Mouse (Mus musculus): Measurements from ENCODE around the gene Naglu. TPM values are rescaled to one million over a fixed set of nuclear protein-coding genes. Genes with fewer than 3 reads are reported as not detected.

Naglu gene
- polyA plus RNA-seq, 1 experiment from 2014 or later = 16.6 TPM

Small RNAs within 50 kb of the gene (microRNA-seq; reads per million reads assigned to microRNA genes)
- gene Mir6928 (ENCODE audit: borderline number of aligned reads) = 0.52 reads per million

Other genes with a start within 250 kb of the Naglu start
- gene Stat5b, start 219.3 kb upstream of the Naglu start, polyA plus RNA-seq (2015; fragmentation: Nextera tagmentation; extraction: Ambion mirVana) = 24.9 and 25.3 TPM in 2 replicates
- gene Stat5a, start 210.7 kb upstream of the Naglu start, polyA plus RNA-seq (2015; fragmentation: Nextera tagmentation; extraction: Ambion mirVana) = 9.7 and 10.4 TPM in 2 replicates
- 75.6 and 79.3 TPM in 2 replicates for gene Stat3, start 130.5 kb upstream of the Naglu start, polyA plus RNA-seq (2015; fragmentation: Nextera tagmentation; extraction: Ambion mirVana)
- gene Cavin1, start 99.1 kb upstream of the Naglu start, polyA plus RNA-seq (2015; fragmentation: Nextera tagmentation; extraction: Ambion mirVana) = 330 and 343 TPM in 2 replicates
- 36.8 and 40.3 TPM in 2 replicates for gene Atp6v0a1, start 60.6 kb upstream of the Naglu start, polyA plus RNA-seq (2015; fragmentation: Nextera tagmentation; extraction: Ambion mirVana)
- gene Hsd17b1, start 8.4 kb downstream of the Naglu start, polyA plus RNA-seq (2015; fragmentation: Nextera tagmentation; extraction: Ambion mirVana) = 0.24 and 0.25 TPM in 2 replicates
- gene Coasy, start 12.6 kb downstream of the Naglu start, polyA plus RNA-seq (2015; fragmentation: Nextera tagmentation; extraction: Ambion mirVana) = 43.2 and 44.9 TPM in 2 replicates
- 50.3 and 52.0 TPM in 2 replicates for gene Mlx, start 17.3 kb downstream of the Naglu start, polyA plus RNA-seq (2015; fragmentation: Nextera tagmentation; extraction: Ambion mirVana)
- gene Psmc3ip, start 25.4 kb downstream of the Naglu start, polyA plus RNA-seq (2015; fragmentation: Nextera tagmentation; extraction: Ambion mirVana) = 32.0 and 33.6 TPM in 2 replicates
- 25.3 and 26.7 TPM in 2 replicates for gene Retreg3, start 49.9 kb downstream of the Naglu start, polyA plus RNA-seq (2015; fragmentation: Nextera tagmentation; extraction: Ambion mirVana)
- gene Tubg1, start 49.9 kb downstream of the Naglu start, polyA plus RNA-seq (2015; fragmentation: Nextera tagmentation; extraction: Ambion mirVana) = 69.7 and 73.4 TPM in 2 replicates
- gene Tubg2, start 85.9 kb downstream of the Naglu start, polyA plus RNA-seq (2015; fragmentation: Nextera tagmentation; extraction: Ambion mirVana) = 11.1 and 11.9 TPM in 2 replicates
- 2.0 and 2.2 TPM in 2 replicates for gene Cntnap1, start 100.5 kb downstream of the Naglu start, polyA plus RNA-seq (2015; fragmentation: Nextera tagmentation; extraction: Ambion mirVana)
- 27.2 and 28.7 TPM in 2 replicates for gene Plekhh3, start 101.3 kb downstream of the Naglu start, polyA plus RNA-seq (2015; fragmentation: Nextera tagmentation; extraction: Ambion mirVana)
- 0.24 and 0.50 TPM in 2 replicates for gene Ccr10, start 105.4 kb downstream of the Naglu start, polyA plus RNA-seq (2015; fragmentation: Nextera tagmentation; extraction: Ambion mirVana)
- 16.5 and 18.7 TPM in 2 replicates for gene Ezh1, start 156.5 kb downstream of the Naglu start, polyA plus RNA-seq (2015; fragmentation: Nextera tagmentation; extraction: Ambion mirVana)
- 138 and 139 TPM in 2 replicates for gene Ramp2, start 176.0 kb downstream of the Naglu start, polyA plus RNA-seq (2015; fragmentation: Nextera tagmentation; extraction: Ambion mirVana)
- gene Vps25, start 183.7 kb downstream of the Naglu start, polyA plus RNA-seq (2015; fragmentation: Nextera tagmentation; extraction: Ambion mirVana) = 122 and 133 TPM in 2 replicates
- gene Wnk4, start 190.6 kb downstream of the Naglu start, polyA plus RNA-seq (2015; fragmentation: Nextera tagmentation; extraction: Ambion mirVana) = 12.5 and 14.3 TPM in 2 replicates
- gene Cntd1, start 209.0 kb downstream of the Naglu start, polyA plus RNA-seq (2015; fragmentation: Nextera tagmentation; extraction: Ambion mirVana) = 1.1 and 1.9 TPM in 2 replicates
- 160 and 165 TPM in 2 replicates for gene Coa3, start 209.1 kb downstream of the Naglu start, polyA plus RNA-seq (2015; fragmentation: Nextera tagmentation; extraction: Ambion mirVana)
- 141 and 143 TPM in 2 replicates for gene Becn1, start 232.3 kb downstream of the Naglu start, polyA plus RNA-seq (2015; fragmentation: Nextera tagmentation; extraction: Ambion mirVana)
- gene Psme3, start 246.2 kb downstream of the Naglu start, polyA plus RNA-seq (2015; fragmentation: Nextera tagmentation; extraction: Ambion mirVana) = 124 and 126 TPM in 2 replicates

Data from embryonic facial prominence, embryonic 15.5 days (tissue).